Mouse (Mus musculus): ENCODE measurements around the gene Prnd.

Prnd gene

GRCm38 (mm10) chr2:131971098-131971497 lies 20.4 kb downstream of the Prnd start:
- in situ Hi-C loops (cut with MboI, MseI) = no loop called here

DNA sequence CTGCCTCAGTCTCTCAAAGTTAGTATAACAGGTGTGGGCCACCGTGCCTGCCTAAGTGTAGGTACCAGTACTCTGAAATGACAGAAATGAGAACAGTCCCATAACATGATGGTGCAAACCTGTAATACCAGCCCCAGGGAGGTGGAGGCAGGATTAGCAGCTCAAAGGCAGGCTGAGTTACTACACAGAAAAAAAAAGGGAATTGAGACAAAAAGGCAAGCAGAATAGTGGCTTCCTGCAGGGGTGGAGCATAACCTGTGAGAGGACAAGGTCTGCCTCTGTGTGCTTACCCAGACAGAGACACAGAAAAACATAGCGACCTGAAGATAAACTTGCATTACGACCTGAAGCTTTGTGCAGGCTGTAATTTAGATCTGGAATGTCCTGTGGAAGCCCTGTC lies 26.0 kb downstream of the Prnd start:
- in situ Hi-C loops (cut with MboI, MseI) = no loop called here

GRCm38 (mm10) chr2:131980866-131981265 lies 30.2 kb downstream of the Prnd start:
- in situ Hi-C loops (cut with MboI, MseI) = loop anchor here (5.0 kb wide), 1 partner anchor 131 kb away; no protein-coding TSS in a partner anchor

DNA sequence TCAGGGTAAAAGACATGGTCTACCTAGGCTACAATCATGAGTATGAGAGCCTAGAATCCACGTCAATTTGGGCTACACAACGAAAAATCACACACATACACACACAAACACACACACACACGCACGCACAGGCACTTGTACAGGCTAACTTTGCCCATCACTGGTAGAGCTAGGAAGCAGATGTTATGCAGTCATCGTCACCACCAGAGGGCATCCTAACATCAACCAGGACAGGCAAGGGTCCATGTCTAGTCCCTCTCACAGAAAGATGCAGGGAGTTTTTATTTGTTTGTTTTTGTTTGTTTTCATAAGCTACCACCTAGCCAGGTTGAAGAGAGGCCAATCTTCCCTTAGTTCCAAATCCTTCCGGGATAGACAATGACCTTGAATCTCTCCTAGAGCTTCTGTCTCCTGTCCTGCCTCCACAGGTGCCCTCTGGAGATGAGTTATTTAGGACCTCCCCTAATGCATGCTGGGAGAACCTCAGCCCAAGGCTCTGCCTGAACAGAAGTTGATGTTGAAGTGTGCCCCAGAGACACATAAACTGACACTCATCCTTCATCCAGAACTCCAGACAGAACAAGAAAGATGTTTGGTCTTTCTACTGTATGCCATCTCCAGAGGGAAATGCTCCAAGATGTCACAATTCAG lies 32.0 kb downstream of the Prnd start:
- in situ Hi-C loops (cut with MboI, MseI) = loop anchor here (5.0 kb wide), 1 partner anchor 130 kb away; no protein-coding TSS in a partner anchor

GRCm38 (mm10) chr2:131987950-131988349 lies 37.3 kb downstream of the Prnd start:
- in situ Hi-C loops (cut with MboI, MseI) = no loop called here

GRCm38 (mm10) chr2:131988550-131988949 lies 37.9 kb downstream of the Prnd start:
- in situ Hi-C loops (cut with MboI, MseI) = no loop called here

GRCm38 (mm10) chr2:131992487-131992886 lies 41.8 kb downstream of the Prnd start:
- in situ Hi-C loops (cut with MboI, MseI) = no loop called here

- in situ Hi-C loops (cut with MboI, MseI) = no loop called here
These were observed 42.5 kb downstream of the Prnd start for GRCm38 (mm10) chr2:131993151-131993550.

DNA sequence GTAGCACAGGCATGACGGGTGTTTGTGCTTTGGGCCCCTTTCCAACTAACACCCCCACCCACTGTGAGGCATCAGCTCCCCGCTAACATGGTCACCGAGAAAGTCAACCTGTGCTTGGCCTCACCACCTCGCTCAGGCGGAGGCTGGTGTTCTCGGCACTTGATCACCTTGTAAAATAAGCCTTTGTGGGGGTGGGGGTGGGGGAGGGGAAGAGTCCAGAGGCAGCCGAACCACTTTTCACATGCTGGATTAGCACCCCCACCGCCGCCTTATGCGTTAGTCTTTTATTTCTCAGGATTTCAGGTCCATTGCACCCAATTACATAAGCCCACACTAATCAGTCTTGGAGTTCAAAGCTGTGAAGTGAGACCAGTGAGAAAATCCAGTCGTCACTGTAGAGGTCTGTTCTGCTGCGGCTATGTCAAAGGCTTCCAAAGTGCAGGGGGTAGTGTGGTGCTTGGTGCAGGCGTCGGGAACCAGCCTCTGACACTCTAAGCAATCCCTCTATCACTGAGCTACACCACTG lies 43.0 kb downstream of the Prnd start:
- in situ Hi-C loops (cut with MboI, MseI) = no loop called here

- in situ Hi-C loops (cut with MboI, MseI) = no loop called here
These were observed 44.3 kb downstream of the Prnd start for GRCm38 (mm10) chr2:131994971-131995370.

DNA sequence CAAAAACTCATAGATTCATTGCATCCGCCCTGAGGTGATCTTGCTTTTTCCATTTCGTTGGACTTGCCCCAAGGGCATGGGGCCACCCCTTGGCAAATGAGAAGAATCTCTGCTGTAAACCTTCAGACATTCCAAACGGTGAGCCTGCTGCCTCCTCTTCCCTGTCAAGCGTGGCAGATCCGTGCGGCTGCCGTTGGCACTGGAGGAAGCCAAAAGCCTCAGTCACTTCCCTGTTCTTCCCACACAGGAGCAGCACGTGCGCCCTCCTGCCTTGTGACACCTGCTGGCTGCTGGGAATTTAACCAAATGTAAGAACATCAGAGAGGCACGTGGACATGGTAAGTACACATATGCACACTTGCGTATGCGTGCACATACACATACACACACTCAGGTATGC lies 45.1 kb downstream of the Prnd start:
- in situ Hi-C loops (cut with MboI, MseI) = no loop called here

GRCm38 (mm10) chr2:131996369-131996768 lies 45.7 kb downstream of the Prnd start:
- in situ Hi-C loops (cut with MboI, MseI) = no loop called here

- in situ Hi-C loops (cut with MboI, MseI) = no loop called here
These were observed 46.7 kb downstream of the Prnd start for GRCm38 (mm10) chr2:131997356-131997755.

DNA sequence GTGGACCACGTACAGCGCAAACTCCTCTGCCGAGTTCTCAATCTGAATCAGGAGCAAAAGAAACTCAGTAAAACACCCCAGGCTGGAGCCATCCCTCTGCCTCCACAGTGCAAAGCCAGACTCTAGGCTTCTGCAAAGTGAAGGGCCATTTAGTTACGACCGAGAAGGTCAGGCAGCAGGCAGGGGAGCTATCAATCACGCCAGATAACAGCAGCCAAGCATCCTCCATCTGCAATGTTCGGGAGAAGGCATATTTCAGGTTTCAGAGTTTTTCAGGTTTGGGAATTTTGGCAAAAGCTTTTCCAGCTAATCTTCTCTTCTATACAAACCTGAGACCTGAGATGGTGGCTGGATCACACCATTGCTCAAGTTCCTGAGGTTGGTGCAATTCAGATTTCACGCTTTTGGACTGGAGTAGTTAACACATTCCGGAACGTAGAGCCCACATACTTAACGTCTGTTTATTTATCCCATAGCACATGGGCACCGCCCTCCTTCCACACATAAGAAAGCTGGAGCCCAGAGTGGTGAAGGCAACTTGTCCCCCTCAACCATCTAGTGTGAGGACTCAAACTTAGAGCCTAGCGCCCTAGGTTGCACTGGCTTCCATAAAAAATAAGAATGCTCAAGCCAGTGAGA lies 51.2 kb downstream of the Prnd start:
- in situ Hi-C loops (cut with MboI, MseI) = loop anchor here (25.0 kb wide), 1 partner anchor 1365 kb away; the partner anchor contains the start of genes Fastkd5, Lzts3 and Ubox5

- in situ Hi-C loops (cut with MboI, MseI) = loop anchor here (25.0 kb wide), 1 partner anchor 1367 kb away; the partner anchor contains the start of genes Fastkd5, Lzts3 and Ubox5
These were observed 53.3 kb downstream of the Prnd start for GRCm38 (mm10) chr2:132003916-132004315.

- in situ Hi-C loops (cut with MboI, MseI) = loop anchor here (25.0 kb wide), 1 partner anchor 1367 kb away; the partner anchor contains the start of genes Fastkd5, Lzts3 and Ubox5
These were observed 54.0 kb downstream of the Prnd start for GRCm38 (mm10) chr2:132004495-132005136.

GRCm38 (mm10) chr2:132005445-132005844 lies 54.8 kb downstream of the Prnd start:
- in situ Hi-C loops (cut with MboI, MseI) = loop anchor here (25.0 kb wide), 1 partner anchor 1368 kb away; the partner anchor contains the start of genes Fastkd5, Lzts3 and Ubox5
